Mouse (Mus musculus): ENCODE measurements at regions not wholly inside any gene's neighbourhood (a gene's known extent, or its start where the extent isn't known, plus 50 kb on each side); places are given as distances from the start of the nearest gene placed in this dataset.
A peak's percentile ranks its signal among the peaks of the same experiment; 100 is the strongest.

GRCm38 (mm10) chr11:39733434-39734076 lies 961.4 kb downstream of the Mat2b start:
- DNase-seq = no peak

- no peak for DNase-seq
Observed at GRCm38 (mm10) chr11:39723621-39724020, 971.4 kb downstream of the Mat2b start.

GRCm38 (mm10) chr11:39678521-39678920 lies 1016.5 kb downstream of the Mat2b start:
- DNase-seq = no peak

DNA sequence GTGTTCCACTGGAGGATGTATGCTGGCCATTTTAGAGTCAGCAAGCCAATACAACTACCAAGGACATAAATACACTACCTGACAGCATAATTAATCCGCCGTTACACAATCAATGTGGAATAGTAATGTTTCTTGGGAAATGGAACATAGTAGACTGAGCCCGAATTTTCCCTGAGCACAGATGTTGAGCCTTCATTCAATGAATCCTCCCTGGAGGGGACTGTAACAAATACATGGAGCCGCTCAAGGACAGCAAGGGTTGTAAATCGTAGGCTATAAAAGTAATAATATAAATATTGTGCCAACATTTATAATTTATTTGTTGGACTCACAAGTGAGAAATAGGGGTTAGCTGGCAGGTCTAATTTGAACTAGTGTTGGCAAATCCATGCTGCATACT lies 1041.4 kb downstream of the Mat2b start:
- no peak for DNase-seq

GRCm38 (mm10) chr11:39619356-39619755 lies 1075.6 kb downstream of the Mat2b start:
- no peak for DNase-seq

DNA sequence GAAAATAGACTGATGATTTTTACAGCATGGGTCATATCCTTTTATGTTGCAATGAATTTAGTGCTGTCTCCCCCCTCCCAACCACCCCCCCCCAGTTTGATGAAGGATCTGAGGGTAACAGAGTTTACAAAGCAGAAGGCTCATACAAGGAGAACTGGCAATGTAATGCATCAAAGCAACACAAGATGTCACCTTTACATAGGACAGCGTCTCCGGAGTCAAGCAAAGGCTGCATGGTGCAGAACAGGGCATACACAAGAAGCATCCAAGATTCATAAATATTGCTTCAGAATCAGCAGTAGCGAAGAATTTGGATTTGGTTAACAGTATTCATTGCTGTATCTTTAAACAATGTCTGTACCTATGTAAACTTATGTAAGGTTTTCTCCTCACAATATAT lies 1079.2 kb downstream of the Mat2b start:
- DNase-seq = peak; percentile 11

- DNase-seq = no peak
Observed at GRCm38 (mm10) chr11:39596479-39596878, 1098.5 kb downstream of the Mat2b start.

DNA sequence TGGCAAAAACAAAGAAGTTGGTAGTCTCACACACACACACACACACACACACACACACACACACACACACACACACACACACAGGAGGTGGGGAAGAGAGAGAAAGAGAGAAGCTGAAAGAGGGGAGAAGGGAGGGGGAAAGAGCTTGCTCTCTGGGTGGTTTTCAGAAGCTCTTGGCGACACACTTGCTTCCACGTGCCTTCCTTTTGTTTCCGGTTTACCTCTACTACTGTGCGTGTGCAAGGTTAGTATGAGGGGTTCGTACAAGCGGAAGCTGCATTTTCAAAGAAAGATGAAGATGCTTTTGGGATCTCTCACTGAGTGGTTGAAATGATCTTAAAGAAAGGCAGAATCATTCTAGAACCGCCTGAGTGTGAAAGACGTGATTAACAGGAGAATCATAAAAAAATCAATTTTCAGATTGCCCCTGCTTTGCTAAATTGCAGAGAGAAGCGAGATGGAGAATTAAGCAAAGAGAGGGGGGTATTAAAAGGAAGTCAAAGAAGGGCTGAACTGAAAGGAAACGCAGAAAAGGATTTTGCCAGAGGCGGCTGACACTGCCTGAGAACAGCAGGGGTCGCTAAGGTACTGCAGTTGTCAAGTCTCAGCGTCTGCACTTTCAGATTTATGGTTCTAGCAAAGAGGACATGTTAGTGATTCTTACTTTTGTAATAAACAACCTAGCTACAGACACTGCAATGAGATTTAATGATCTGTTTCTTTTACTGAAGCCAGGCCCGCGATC lies 1106.2 kb downstream of the Mat2b start:
- peak; percentile 79 for DNase-seq

DNA sequence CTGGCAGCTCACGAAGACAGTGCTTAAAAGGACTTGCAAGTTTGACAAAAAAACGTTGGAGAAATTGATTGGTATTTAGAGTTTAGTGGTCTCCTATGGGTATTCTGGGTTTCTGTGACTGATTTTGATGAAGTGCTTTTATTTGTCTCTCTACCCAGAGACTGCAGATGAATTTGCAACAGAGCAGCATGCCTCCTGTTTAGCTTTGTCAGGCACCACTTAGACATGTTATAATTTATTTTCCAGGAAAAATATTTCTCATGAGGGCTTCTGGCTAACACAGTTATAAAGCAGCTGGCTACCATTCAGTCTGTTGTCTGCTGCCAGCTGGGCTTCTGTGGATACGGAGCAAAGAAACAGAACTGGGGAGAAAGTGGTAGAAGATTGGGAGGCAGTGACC lies 1136.7 kb downstream of the Mat2b start:
- no peak for DNase-seq

- DNase-seq = no peak
Observed at GRCm38 (mm10) chr11:39550066-39550465, 1144.9 kb downstream of the Mat2b start.

- no peak for DNase-seq
Observed at GRCm38 (mm10) chr11:39524866-39525649, 1169.9 kb downstream of the Mat2b start.

DNA sequence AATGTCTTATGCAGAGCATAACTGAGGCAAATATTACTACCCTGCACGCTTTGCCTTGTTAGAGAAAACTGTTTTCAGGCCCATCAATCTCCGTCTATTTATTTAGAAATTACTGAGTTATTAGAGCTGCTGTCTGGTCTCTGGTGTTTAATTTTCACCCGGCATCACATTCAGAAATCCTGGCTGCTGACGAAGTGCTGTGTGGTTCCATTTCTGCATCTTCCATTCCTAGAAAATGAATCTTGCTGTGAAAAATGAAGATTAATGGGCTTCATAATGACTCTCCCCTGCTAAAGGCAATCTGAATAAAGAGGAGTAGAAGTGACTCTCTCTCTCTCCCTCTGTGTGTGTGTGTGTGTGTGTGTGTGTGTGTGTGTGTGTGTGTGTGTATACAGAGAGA lies 1199.8 kb downstream of the Mat2b start:
- no peak for DNase-seq

- DNase-seq = no peak
Observed at GRCm38 (mm10) chr11:39477136-39477535, 1217.9 kb downstream of the Mat2b start.

DNA sequence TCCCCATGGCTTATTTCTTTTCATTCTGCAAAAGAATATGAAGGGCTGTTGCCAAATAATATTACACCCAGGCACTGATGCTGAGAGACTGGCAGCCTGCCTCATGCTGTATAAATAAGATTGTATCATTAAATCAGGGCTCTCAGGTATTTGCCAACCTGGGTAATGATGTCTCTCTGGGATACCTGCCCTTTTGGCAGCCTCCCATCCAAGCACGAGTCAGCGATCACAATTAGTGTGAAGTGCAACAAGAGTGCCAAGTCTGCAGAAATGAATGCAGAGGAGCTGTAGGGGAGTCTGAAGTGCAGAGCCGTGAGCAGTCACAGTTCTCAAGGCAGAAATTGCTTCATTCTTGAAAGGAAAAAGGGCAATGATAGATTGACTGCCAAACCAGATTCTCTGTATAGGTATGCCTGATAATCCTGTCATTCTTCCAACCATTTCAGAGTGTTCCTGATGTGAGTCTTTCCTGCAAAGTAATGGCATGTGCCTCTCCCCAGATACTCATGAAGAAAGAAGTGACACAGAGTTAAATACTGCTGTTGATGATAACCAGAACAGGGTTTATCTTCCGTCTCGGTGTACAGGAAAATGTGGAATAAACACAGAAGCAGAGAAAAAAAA lies 1241.6 kb downstream of the Mat2b start:
- no peak for DNase-seq

DNA sequence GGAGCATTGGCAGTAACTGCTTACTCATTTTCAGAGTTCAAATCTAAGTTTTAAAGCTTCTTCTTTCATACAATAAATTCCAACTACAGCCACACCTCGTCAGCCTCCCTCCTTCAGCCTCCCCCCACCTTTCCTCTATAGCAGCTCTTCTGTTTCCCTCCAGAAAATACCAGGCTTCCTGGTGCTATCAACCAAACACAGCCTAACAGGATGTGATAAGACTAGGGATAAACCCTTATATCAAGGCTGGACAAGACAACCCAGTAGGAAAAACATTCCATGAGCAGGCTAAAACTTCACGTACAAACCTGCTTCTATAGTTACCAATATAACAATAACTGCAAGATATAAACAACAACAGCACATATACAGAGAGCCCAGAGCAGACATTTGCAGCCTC lies 1248.6 kb downstream of the Mat2b start:
- no peak for DNase-seq

DNA sequence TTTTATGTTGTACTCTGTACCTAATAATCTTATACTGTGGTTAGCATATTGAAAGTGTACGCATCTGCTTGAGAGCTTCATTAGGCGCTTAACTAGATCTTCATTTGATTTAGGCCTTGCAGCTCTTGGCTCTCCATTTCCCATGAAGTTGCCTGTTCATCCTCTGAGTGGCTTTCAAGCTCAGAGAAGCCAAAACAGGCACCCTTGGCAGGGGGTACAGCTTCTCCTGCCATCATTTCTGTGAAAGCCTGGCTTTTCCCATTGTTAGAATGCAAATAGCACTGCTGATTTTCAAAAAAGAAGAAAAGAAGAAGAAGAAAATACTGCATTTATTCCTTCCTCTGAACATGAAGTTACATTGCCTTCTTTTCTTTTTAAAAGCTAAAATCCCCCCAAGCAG lies 1283.3 kb downstream of the Mat2b start:
- DNase-seq = no peak

DNA sequence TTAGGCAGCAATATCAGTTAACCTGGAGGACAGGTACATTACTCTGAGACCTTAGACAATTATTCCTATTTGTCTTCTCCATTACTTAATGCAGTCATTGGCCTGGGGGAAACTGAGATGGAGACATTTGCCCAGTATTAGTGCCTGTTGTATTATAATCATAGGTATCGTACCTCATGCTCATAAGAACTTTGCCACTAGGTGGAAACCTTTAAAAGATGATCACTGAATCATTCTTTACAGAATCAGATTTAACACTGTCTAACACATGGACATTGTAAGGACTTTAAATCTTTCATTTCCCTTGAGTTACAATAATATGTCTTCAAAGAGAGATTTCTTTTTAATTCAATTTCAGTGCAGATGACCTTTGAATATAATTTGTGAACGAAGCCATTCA lies 1283.8 kb downstream of the Mat2b start:
- no peak for DNase-seq

GRCm38 (mm10) chr11:39364827-39365226 lies 1330.2 kb downstream of the Mat2b start:
- DNase-seq = peak; percentile 2

GRCm38 (mm10) chr11:39350616-39351015 lies 1344.4 kb downstream of the Mat2b start:
- no peak for DNase-seq
